Mouse (Mus musculus) myocyte (in vitro differentiated cells): Measurements from ENCODE around the gene Calb2. TPM values are rescaled to one million over a fixed set of nuclear protein-coding genes. Genes with fewer than 3 reads are reported as not detected.

Experiments
- H3K27me3 ChIP-seq: one replicate; pipeline ENCODE4 v1.6.1; 2011; ENCODE audit not compliant: control insufficient read depth, insufficient read depth, insufficient read length
- H3K36me3 ChIP-seq: one replicate; pipeline ENCODE4 v1.6.1; 2011; ENCODE audit not compliant: control insufficient read depth, insufficient read depth
- H3K4me2 ChIP-seq: one replicate; pipeline ENCODE4 v1.6.1; 2011; ENCODE audit warnings: low read depth, control low read depth
- H3K4me3 ChIP-seq: one replicate; pipeline ENCODE4 v1.5.1; 2011; ENCODE audit warnings: mild to moderate bottlenecking, control low read depth, moderate library complexity
- H3K79me2 ChIP-seq: one replicate; pipeline ENCODE4 v1.6.1; 2011; ENCODE audit not compliant: control insufficient read depth, insufficient read depth
- H3ac ChIP-seq: one replicate; pipeline ENCODE4 v1.6.1; 2011; ENCODE audit not compliant: control insufficient read depth, insufficient read length
- CEBPB ChIP-seq: IDR thresholded peaks from 2 replicates; pipeline ENCODE4 v1.6.1; 2011; ENCODE audit warnings: mild to moderate bottlenecking, moderate library complexity; ENCODE audit not compliant: poor library complexity, insufficient read depth, severe bottlenecking
- E2F4 ChIP-seq: IDR thresholded peaks from one replicate; pipeline ENCODE4 v1.6.1; 2011; ENCODE audit warnings: mild to moderate bottlenecking, control low read depth, moderate library complexity; ENCODE audit not compliant: insufficient read depth
- MAX ChIP-seq: IDR thresholded peaks from one replicate; pipeline ENCODE4 v1.6.1; 2011; ENCODE audit warnings: low read depth, mild to moderate bottlenecking, control low read depth
- MYOD1 ChIP-seq, 3 experiments: IDR thresholded peaks; one replicate each; pipeline ENCODE4 v1.6.1; 2011; ENCODE audit warnings: control low read depth in 2 of 3, low read depth in 2 of 3, mild to moderate bottlenecking in 2 of 3, moderate library complexity in 1 of 3; ENCODE audit not compliant: insufficient read length in 2 of 3, control insufficient read depth in 1 of 3
- MYOG ChIP-seq, 3 experiments: IDR thresholded peaks; one replicate each; pipeline ENCODE4 v1.6.1; 2011; ENCODE audit warnings: control low read depth in 2 of 3, low read depth in 2 of 3, mild to moderate bottlenecking in 2 of 3; ENCODE audit not compliant: insufficient read length in 2 of 3, control insufficient read depth in 1 of 3, insufficient read depth in 1 of 3
- POLR2A ChIP-seq: IDR thresholded peaks from one replicate; pipeline ENCODE4 v1.6.1; 2011; ENCODE audit warnings: low read depth, mild to moderate bottlenecking, control low read depth, moderate library complexity; ENCODE audit not compliant: insufficient read length
- POLR2AphosphoS2 ChIP-seq: IDR thresholded peaks from one replicate; pipeline ENCODE4 v1.6.1; 2011; ENCODE audit warnings: low read depth, control low read depth; ENCODE audit not compliant: insufficient read length
- REST ChIP-seq: IDR thresholded peaks from one replicate; pipeline ENCODE4 v1.6.1; 2011; ENCODE audit warnings: mild to moderate bottlenecking, control low read depth, moderate library complexity; ENCODE audit not compliant: insufficient read depth, insufficient read length
- SRF ChIP-seq: IDR thresholded peaks from one replicate; pipeline ENCODE4 v1.6.1; 2011; ENCODE audit warnings: low read depth; ENCODE audit not compliant: control insufficient read depth, insufficient read length
- TCF12 ChIP-seq: IDR thresholded peaks from one replicate; pipeline ENCODE4 v1.6.1; 2011; ENCODE audit warnings: mild to moderate bottlenecking, control low read depth; ENCODE audit not compliant: poor library complexity, insufficient read depth, severe bottlenecking
- TCF3 ChIP-seq: IDR thresholded peaks from one replicate; pipeline ENCODE4 v1.6.1; 2011; ENCODE audit warnings: low read depth, control low read depth; ENCODE audit not compliant: insufficient read length
- USF1 ChIP-seq: IDR thresholded peaks from one replicate; pipeline ENCODE4 v1.6.1; 2011; ENCODE audit warnings: low read depth, mild to moderate bottlenecking, control low read depth, moderate library complexity
- polyA plus RNA-seq: library from polyadenylated mRNA; unstranded; fragments of >200 nt; fragmentation: generic; extraction: Trizol; gene quantifications from one replicate; pipeline ENCODE4 v1.2.1, GENCODE M21; 2012; ENCODE audit warnings: missing spikeins

Calb2 gene
- polyA plus RNA-seq, 1 experiment: not detected

GRCm38 (mm10) chr8:110201806-110202205, 33.8 kb upstream of the Calb2 start:
- H3K4me3 ChIP-seq: no peak overlapping the region
- H3ac ChIP-seq: no peak overlapping the region
- no peak overlapping the region for H3K4me2 ChIP-seq
- TF ChIP-seq E2F4: no peak
- H3K27me3 ChIP-seq: no peaks in the 10 kb centered on the region
- H3K36me3 ChIP-seq: no peaks in the 10 kb centered on the region
- no peaks in the 10 kb centered on the region for H3K79me2 ChIP-seq

DNA sequence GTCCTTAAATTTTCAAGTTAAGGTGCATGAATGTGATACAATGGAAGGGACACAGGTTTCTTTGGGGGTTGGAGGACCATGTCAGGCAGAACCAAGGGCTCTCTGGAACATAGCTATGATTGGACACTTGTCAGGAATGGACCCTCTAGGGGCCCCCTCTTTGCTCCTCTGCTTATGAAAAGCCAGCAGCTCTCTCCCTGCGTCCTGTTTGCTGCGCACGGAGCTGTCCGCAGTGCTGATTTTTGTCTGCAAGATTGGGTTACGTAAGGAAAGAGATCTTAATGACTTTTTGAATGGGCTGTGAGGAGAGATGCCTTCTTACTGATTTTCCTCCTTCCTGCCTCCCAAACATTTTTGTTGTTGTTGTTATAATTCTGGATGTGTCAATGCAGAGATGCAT, 28.7 kb upstream of the Calb2 start:
- TF ChIP-seq USF1 (no peak), REST (peak; percentile 82), MAX (peak; percentile 38)
- Histone ChIP-seq H3K79me2 (no peaks in the 10 kb centered on the region), H3K27me3 (no peaks in the 10 kb centered on the region), H3K36me3 (no peaks in the 10 kb centered on the region), H3K4me3 (no peak overlapping the region), H3K4me2 (no peak overlapping the region), H3ac (no peak overlapping the region)

GRCm38 (mm10) chr8:110188961-110189750, 21.1 kb upstream of the Calb2 start:
- no peak for TF ChIP-seq CEBPB
- no peak for TF ChIP-seq MYOG (IDR thresholded peaks at IDR 0.05; ENCODE audit: control insufficient read depth in 1 of 3, insufficient read depth in 1 of 3, insufficient read length in 2 of 3, low read depth in 2 of 3)
- no peak for TF ChIP-seq TCF12
- TF ChIP-seq POLR2AphosphoS2: no peak
- TF ChIP-seq MAX: no peak
- no peak for TF ChIP-seq TCF3
- no peak for TF ChIP-seq E2F4
- no peak for TF ChIP-seq REST
- TF ChIP-seq SRF: no peak
- TF ChIP-seq MYOD1 (IDR thresholded peaks at IDR 0.05; ENCODE audit: control insufficient read depth in 1 of 3, insufficient read length in 2 of 3, low read depth in 2 of 3): no peak
- no peak for TF ChIP-seq POLR2A
- no peak for TF ChIP-seq USF1
- Histone ChIP-seq H3K4me3 (no peak overlapping the region), H3ac (no peak overlapping the region), H3K4me2 (no peak overlapping the region), H3K27me3 (peaks cover 6% of the 10 kb centered on the region), H3K36me3 (no peaks in the 10 kb centered on the region), H3K79me2 (no peaks in the 10 kb centered on the region)

- H3K27me3 ChIP-seq: peaks cover 17% of the 10 kb centered on the region
- no peaks in the 10 kb centered on the region for H3K79me2 ChIP-seq
- H3K4me3 ChIP-seq: no peak overlapping the region
- H3ac ChIP-seq: no peak overlapping the region
- no peak overlapping the region for H3K4me2 ChIP-seq
- no peaks in the 10 kb centered on the region for H3K36me3 ChIP-seq
- no peak for TF ChIP-seq MAX
- no peak for TF ChIP-seq MYOD1 (IDR thresholded peaks at IDR 0.05; ENCODE audit: control insufficient read depth in 1 of 3, insufficient read length in 2 of 3, low read depth in 2 of 3)
- TF ChIP-seq USF1: no peak
- no peak for TF ChIP-seq TCF12
- TF ChIP-seq POLR2A: no peak
- TF ChIP-seq POLR2AphosphoS2: no peak
- TF ChIP-seq REST: no peak
- TF ChIP-seq MYOG (IDR thresholded peaks at IDR 0.05; ENCODE audit: control insufficient read depth in 1 of 3, insufficient read depth in 1 of 3, insufficient read length in 2 of 3, low read depth in 2 of 3): no peak
These were observed 17.5 kb upstream of the Calb2 start for GRCm38 (mm10) chr8:110185538-110185937.

GRCm38 (mm10) chr8:110183748-110184147, 15.7 kb upstream of the Calb2 start:
- Histone ChIP-seq H3K79me2 (no peaks in the 10 kb centered on the region), H3K36me3 (no peaks in the 10 kb centered on the region), H3K4me3 (no peak overlapping the region), H3ac (no peak overlapping the region), H3K27me3 (peaks cover 27% of the 10 kb centered on the region), H3K4me2 (no peak overlapping the region)
- no peak for TF ChIP-seq MYOD1 (IDR thresholded peaks at IDR 0.05; ENCODE audit: control insufficient read depth in 1 of 3, insufficient read length in 2 of 3, low read depth in 2 of 3)
- no peak for TF ChIP-seq SRF
- no peak for TF ChIP-seq TCF3
- no peak for TF ChIP-seq REST
- TF ChIP-seq CEBPB: no peak
